Mouse (Mus musculus): Measurements from ENCODE around the gene Macf1.

DNA sequence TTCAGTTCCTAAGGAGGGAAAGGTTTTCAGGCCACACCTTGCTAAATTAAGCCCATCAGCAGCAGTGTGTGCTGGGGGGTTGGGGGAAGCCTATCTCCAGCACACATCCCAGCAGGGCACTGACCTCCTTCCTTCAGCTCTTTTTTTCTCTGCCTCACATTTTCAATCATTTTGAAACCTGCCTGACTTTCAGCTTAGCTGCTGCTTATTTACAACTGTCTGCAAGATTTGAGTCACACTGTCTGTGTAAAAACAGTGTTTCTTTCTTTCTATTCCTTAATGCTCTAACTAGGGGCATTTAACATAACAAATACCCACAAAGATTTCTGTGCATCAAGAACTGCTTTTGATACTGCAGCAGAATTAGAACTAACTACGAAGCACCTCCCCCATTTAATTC is 289.9 kb downstream of the Macf1 start:
- TF ChIP-seq CTCF (conservative IDR thresholded peaks at IDR 0.05; ENCODE audit: insufficient read depth, insufficient read length, low read depth, low read length) (no peak), POLR2A (IDR thresholded peaks at IDR 0.05; ENCODE audit: low read depth, low read length) (no peak)
